Mouse (Mus musculus) embryo, embryonic 11.5 days (tissue): ENCODE data around the gene Srebf2.

Experiments used
- DNase-seq: peaks from one replicate; pipeline ENCODE4 v3.0.0-alpha.2; 2012; ENCODE audit warnings: low read depth, low spot score

Gene Srebf2

GRCm38 (mm10) chr15:82182311-82182710, 35.3 kb downstream of the Srebf2 start:
- no peak for DNase-seq

- no peak for DNase-seq
Observed at GRCm38 (mm10) chr15:82183596-82183995, 36.6 kb downstream of the Srebf2 start.

- no peak for DNase-seq
Observed at GRCm38 (mm10) chr15:82184183-82184582, 37.2 kb downstream of the Srebf2 start.

DNA sequence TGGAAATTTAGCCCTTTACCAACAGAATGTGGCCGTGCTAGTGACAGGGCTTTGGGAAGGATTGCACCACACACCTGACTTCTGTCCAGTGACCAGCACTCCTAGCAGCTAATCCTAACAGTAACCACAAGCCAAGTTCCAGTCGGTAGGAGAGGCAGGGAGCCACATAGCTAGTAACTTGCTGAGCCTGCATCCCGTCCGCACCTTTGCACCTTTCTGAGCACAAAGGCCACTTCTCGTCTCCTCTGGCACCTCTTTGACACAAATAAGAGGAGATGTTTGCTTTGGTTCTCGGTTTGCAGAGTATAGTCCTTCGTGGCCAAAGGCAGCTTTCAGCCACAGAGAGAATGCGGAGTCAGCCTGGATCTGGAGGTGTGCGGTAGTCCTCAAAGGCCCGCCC, 37.7 kb downstream of the Srebf2 start:
- DNase-seq: no peak

- no peak for DNase-seq
Observed at GRCm38 (mm10) chr15:82185062-82185783, 38.2 kb downstream of the Srebf2 start.

- no peak for DNase-seq
Observed at GRCm38 (mm10) chr15:82186131-82186530, 39.1 kb downstream of the Srebf2 start.

DNA sequence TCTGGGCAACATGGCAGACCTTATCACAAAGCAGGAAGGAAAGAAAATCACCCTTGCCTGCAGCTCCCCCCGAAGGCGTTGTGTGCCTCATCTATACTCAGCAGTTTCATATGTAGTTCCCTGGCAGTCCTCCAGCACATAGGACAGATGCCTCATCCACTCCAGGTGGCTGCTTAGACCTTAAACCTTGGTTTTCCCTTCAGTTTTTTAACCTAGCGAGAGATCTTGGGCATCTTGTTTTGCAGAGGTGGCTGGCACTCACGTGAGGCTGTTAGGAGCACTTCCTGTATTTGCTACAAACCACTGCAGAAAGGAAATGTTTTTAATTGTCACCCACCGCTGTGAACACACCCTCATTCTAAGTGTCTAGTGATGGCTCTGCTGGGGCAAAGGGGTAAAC, 40.0 kb downstream of the Srebf2 start:
- DNase-seq: no peak

DNA sequence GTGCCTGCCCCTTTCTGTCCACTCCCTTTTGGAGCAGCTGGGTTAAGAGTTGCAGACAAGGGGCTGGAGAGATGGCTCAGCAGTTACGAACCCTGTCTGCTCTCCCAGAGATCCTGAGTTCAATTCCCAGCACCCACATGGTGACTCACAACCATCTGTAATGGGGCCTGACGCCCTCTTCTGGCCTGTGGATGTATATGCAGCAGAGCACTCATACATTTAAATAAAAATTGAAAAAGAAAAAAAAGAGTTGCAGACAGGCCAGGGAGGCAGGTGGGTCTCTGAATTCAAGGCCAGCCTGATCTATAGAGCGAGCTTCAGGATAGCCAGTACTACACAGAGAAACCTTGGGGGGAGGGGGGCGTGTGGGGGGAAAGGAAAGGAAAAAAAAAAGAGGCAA, 40.4 kb downstream of the Srebf2 start:
- DNase-seq: no peak

GRCm38 (mm10) chr15:82187924-82188323, 40.9 kb downstream of the Srebf2 start:
- no peak for DNase-seq

GRCm38 (mm10) chr15:82188481-82189240, 41.7 kb downstream of the Srebf2 start:
- DNase-seq: no peak

DNA sequence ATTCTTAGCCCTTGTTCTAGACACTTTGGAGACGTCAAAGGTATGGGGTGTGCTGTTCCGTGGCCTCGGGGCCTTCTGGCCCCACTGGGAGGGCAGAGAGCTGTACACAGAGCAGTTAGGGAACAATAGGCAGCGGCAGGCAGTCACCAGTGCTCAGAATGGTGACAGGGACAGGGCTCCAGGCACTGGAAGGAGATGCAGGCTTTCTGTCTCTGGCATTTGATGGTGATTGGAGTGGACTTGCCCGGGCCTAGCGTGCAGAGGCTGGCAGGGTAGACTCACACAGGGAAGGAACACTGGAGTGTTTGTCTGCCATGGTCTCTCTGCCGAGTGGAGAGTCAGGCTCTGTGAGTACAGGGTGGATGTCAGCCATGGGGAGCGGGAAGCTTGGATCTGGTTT, 45.6 kb downstream of the Srebf2 start:
- no peak for DNase-seq

- no peak for DNase-seq
Observed at GRCm38 (mm10) chr15:82196300-82196699, 49.3 kb downstream of the Srebf2 start.

- no peak for DNase-seq
Observed at GRCm38 (mm10) chr15:82197246-82197750, 50.3 kb downstream of the Srebf2 start.

- no peak for DNase-seq
Observed at GRCm38 (mm10) chr15:82197937-82198336, 51.0 kb downstream of the Srebf2 start.

DNA sequence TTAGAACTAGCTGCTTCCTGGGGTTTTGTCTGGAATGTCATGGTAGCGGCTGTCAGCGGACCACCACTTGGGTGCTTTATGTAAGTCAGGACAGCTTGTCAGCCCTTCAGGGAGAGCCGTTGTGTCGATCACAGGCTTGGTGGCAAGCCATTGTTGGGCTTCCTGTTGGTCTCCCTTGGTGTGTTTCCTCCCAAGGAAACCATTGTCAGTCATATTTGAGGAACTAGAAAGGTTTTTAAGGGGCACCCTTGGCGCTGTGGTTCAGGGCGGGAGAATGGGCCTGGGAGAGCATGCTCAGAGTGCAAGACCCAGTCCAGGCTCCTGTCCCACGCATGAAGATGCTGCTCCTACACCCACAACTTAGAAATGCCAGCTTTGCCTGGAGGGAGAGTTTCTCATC, 51.4 kb downstream of the Srebf2 start:
- DNase-seq: no peak

GRCm38 (mm10) chr15:82199546-82199945, 52.6 kb downstream of the Srebf2 start:
- DNase-seq: no peak

DNA sequence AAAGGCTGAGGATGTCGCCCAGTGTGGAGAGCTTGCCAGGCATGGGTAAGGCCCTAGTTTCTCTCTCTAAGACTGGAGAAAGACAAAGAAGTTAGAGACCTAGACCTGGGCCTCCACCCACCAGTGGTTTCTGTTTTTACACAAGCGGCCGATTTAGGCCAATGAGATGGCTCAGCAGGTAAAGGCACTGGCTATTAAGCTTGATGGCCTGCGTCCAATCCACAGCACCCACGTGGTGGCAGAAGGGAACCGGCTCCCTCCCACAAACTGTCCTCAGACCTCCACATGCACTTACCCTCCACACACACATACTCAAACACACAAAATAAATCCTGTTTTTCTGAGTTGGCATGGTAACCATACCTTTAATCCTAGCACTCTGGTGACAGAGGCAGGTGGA, 55.1 kb downstream of the Srebf2 start:
- DNase-seq: no peak

GRCm38 (mm10) chr15:82203090-82203489, 56.1 kb downstream of the Srebf2 start:
- DNase-seq: no peak

DNA sequence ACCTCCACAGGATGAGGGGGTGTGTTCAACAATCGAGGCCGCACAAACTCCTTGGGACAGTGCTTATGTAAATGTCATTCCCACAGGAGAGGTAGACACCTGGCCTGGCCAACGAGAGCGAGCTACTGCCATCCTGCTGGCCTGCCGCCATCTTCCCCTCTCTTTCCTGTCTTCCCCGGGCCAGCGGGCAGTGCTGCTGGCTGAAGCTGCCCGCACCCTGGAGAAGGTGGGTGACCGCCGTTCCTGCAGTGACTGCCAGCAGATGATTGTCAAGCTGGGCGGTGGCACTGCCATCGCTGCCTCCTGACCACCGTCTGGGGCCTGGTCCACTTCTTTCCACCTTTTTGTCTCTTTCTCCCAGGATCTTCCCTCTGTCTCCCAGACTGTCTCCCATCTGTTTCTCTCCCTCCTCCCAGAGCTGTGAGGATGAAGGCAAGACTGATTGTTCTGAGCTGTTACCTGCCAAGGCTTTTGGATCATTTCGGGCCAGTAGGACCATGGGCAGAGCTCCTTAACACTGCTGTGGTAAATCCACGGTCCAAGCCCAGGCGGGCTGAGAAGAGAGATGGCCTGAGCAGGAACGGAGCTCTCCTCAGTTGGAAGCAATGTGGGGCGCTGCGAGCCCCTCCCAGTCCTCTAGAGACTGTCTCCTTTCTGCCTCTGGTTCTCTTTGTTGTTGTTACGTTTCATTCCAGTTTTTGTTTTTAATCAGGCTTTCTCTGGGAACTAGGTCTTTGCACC, 56.8 kb downstream of the Srebf2 start:
- DNase-seq: no peak

- no peak for DNase-seq
Observed at GRCm38 (mm10) chr15:82204680-82205371, 57.8 kb downstream of the Srebf2 start.

DNA sequence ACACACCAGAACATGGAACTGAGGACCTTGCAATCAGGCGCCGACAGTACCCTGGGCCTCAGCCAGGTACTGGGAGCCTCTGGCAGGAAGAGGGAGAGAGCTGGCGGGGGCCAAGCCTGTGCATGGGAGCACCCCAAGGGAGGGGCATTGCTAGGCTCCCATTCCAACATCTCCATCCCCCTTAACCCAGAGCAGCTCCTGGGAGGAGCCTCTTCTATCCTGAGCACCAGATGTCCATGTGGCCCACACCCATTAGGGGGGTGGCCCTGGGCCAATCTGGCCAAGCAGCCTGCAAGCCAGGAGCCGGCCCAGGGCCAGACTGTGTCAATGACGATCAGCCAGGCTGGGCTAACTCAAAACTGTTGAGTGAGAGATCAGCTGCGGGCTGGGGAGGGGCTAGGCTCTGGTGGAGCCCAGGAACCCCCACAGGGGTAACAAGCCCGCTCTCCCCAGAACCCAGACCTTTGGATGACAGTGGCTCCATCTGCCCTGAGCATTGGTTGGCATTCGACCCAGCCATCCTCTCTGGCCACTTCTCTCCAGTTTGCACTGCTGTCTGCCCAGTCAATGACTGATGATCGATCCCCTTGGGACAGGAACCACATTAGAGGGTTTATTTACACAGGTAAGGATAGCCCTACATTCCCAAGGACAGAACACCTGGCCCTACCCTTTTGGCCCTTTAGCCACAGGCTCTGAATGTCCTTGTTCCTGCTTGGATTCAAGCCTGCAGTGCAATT, 59.6 kb downstream of the Srebf2 start:
- no peak for DNase-seq
